Mouse (Mus musculus) right cerebral cortex, postnatal 36 days (tissue): Measurements from ENCODE around the gene H2afy2.
A peak's percentile ranks its signal among the peaks of the same experiment; 100 is the strongest.

Experiments used
- DNase-seq, 2 experiments: peaks; one replicate each; pipeline ENCODE4 v3.0.0; 2022; ENCODE audit warnings: low spot score in 2 of 2, mixed read lengths in 1 of 2

Gene H2afy2

GRCm38 (mm10) chr10:61723271-61723670 is 60.7 kb downstream of the H2afy2 start:
- DNase-seq, result no peak

GRCm38 (mm10) chr10:61722215-61722614 is 61.7 kb downstream of the H2afy2 start:
- no peak for DNase-seq

GRCm38 (mm10) chr10:61720331-61720730 is 63.6 kb downstream of the H2afy2 start:
- no peak for DNase-seq

GRCm38 (mm10) chr10:61717406-61718296 is 66.3 kb downstream of the H2afy2 start:
- no peak for DNase-seq

GRCm38 (mm10) chr10:61715996-61716864 is 67.7 kb downstream of the H2afy2 start:
- no peak for DNase-seq

- no peak for DNase-seq
Measured at GRCm38 (mm10) chr10:61715462-61715837, 68.5 kb downstream of the H2afy2 start.

GRCm38 (mm10) chr10:61714771-61715461 is 69.0 kb downstream of the H2afy2 start, which contains the start of gene Aifm2:
Aifm2 (plus strand) TSS chr10:61715263.
- DNase-seq, result no peak

- DNase-seq, result no peak
Measured at GRCm38 (mm10) chr10:61714146-61714545, 69.8 kb downstream of the H2afy2 start.

- no peak for DNase-seq
Measured at GRCm38 (mm10) chr10:61713601-61714000, 70.3 kb downstream of the H2afy2 start.

GRCm38 (mm10) chr10:61706412-61707375 is 77.3 kb downstream of the H2afy2 start:
- DNase-seq, result no peak

GRCm38 (mm10) chr10:61704663-61705062 is 79.3 kb downstream of the H2afy2 start:
- DNase-seq, result no peak

- DNase-seq, result no peak
Measured at GRCm38 (mm10) chr10:61697028-61697427, 86.9 kb downstream of the H2afy2 start.

- DNase-seq, result no peak
Measured at GRCm38 (mm10) chr10:61696560-61696823, 87.5 kb downstream of the H2afy2 start.

- no peak for DNase-seq
Measured at GRCm38 (mm10) chr10:61695703-61696559, 88.0 kb downstream of the H2afy2 start.

- DNase-seq, result peak; percentile 97
Measured at GRCm38 (mm10) chr10:61694870-61695670, 88.9 kb downstream of the H2afy2 start, which contains the start of gene Tysnd1. Tysnd1 (plus strand) TSS chr10:61695514.

- no peak for DNase-seq
Measured at GRCm38 (mm10) chr10:61693563-61693962, 90.4 kb downstream of the H2afy2 start.

GRCm38 (mm10) chr10:61689405-61689804 is 94.5 kb downstream of the H2afy2 start:
- DNase-seq, result no peak
